ENCODE assay signal across 23 mouse cellular contexts in the genomic region with DNA sequence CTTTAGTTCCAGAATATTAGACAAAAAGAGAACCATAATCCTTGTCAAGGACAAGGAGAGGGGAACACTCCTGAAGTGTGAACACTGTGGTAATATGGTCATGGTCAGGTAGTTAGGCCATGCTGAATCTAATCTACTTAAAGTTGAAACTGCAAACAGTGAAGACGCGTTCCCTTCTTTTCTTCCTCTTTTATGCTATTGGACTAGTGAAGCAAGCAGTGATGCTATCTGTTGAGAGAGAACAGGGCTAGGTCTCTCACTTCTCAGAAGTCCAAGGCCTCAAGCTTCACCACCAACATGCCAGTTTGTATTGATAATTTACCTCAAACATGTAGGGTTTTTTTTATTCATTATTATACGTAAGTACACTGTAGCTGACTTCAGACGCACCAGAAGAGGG.
"Had no signal": no experiment of that assay in that cellular context is flagged by ENCODE, and none has a peak within 500 bp of the region (broad histone marks: within the 10 kb centered on the region; RNA-seq: fewer than 3 reads in every experiment).

No protein-coding gene starts in this region.

- H3K4me3 ChIP-seq: liver, embryonic 13.5 days; liver, embryonic 15.5 days; lung, embryonic 15.5 days; megakaryocyte, embryonic 14.5 days; midbrain, embryonic 13.5 days; myocyte; neural tube, embryonic 13.5 days; neural tube, embryonic 15.5 days had no signal

- H3K27ac ChIP-seq: liver, embryonic 13.5 days; liver, embryonic 15.5 days; lung, embryonic 15.5 days; macrophage; midbrain, embryonic 13.5 days; neural tube, embryonic 13.5 days; neural tube, embryonic 15.5 days had no signal

- H3K4me1 ChIP-seq: liver, embryonic 13.5 days; liver, embryonic 15.5 days; lung, embryonic 15.5 days; midbrain, embryonic 13.5 days had no signal

- H3K9me3 ChIP-seq: liver, embryonic 13.5 days; liver, embryonic 15.5 days; lung, embryonic 15.5 days; midbrain, embryonic 13.5 days; neural tube, embryonic 13.5 days; neural tube, embryonic 15.5 days had no signal

- H3K27me3 ChIP-seq: liver, embryonic 13.5 days; liver, embryonic 15.5 days; lung, embryonic 15.5 days; midbrain, embryonic 13.5 days; neural tube, embryonic 13.5 days; neural tube, embryonic 15.5 days had no signal

- H3K36me3 ChIP-seq: liver, embryonic 13.5 days; liver, embryonic 15.5 days; lung, embryonic 15.5 days; midbrain, embryonic 13.5 days; neural tube, embryonic 13.5 days; neural tube, embryonic 15.5 days had no signal

- H3K9ac ChIP-seq: liver, embryonic 13.5 days; liver, embryonic 15.5 days; liver, postnatal 0 days; lung, embryonic 15.5 days; midbrain, embryonic 13.5 days; neural tube, embryonic 13.5 days; neural tube, embryonic 15.5 days had no signal

- ATAC-seq: liver, postnatal 0 days; lung, postnatal 0 days; midbrain, embryonic 13.5 days; midbrain, embryonic 16.5 days had no signal

- H3K4me2 ChIP-seq: liver, embryonic 13.5 days; liver, embryonic 15.5 days; lung, embryonic 15.5 days; midbrain, embryonic 13.5 days; neural tube, embryonic 13.5 days; neural tube, embryonic 15.5 days had no signal

- DNase-seq: liver, embryonic 13.5 days; liver, postnatal 0 days; lung, adult 2 months; lung, postnatal 14 days; lung, postnatal 36 days; retina, postnatal 1 day; right cerebral cortex, adult 18-20 months; right cerebral cortex, postnatal 25 days; right cerebral cortex, postnatal 4 days; spleen, adult 18-20 months; thymus, adult 18-20 months; thymus, postnatal 14 days; thymus, postnatal 36 days had no signal
